Mouse (Mus musculus) liver, embryonic 13.5 days (tissue): ENCODE measurements around the gene Abcc3. TPM values are rescaled to one million over a fixed set of nuclear protein-coding genes. Genes with fewer than 3 reads are reported as not detected.
A peak's percentile ranks its signal among the peaks of the same experiment; 100 is the strongest.

ENCODE experiments used
- ATAC-seq: fragments of 200-750 bp; cut with Nextera tagmentation; 2 replicates; pipeline ENCODE4 v1.8.0; 2017; ENCODE audit warnings: low read depth, mild to moderate bottlenecking, moderate number of reproducible peaks, moderate library complexity
- DNase-seq: peaks from one replicate; pipeline ENCODE4 v3.0.0; 2022
- H3K27ac ChIP-seq: fragments of 300-500 bp; sonication (generic); 2 replicates; pipeline ENCODE4 v1.5.1; 2015; ENCODE audit warnings: moderate library complexity, mild to moderate bottlenecking, inconsistent platforms
- H3K27me3 ChIP-seq: fragments of 300-500 bp; sonication (generic); 2 replicates; pipeline ENCODE4 v1.6.1; 2015; ENCODE audit warnings: mild to moderate bottlenecking, inconsistent platforms
- H3K36me3 ChIP-seq: fragments of 300-500 bp; sonication (generic); 2 replicates; pipeline ENCODE4 v1.6.1; 2015; ENCODE audit warnings: mild to moderate bottlenecking, inconsistent platforms
- H3K4me1 ChIP-seq: fragments of 300-500 bp; sonication (generic); replicated peaks from 2 replicates; pipeline ENCODE4 v1.6.1; 2015; ENCODE audit warnings: inconsistent platforms
- H3K4me2 ChIP-seq: fragments of 300-500 bp; sonication (generic); 2 replicates; pipeline ENCODE4 v1.6.1; 2015; ENCODE audit warnings: inconsistent platforms, mild to moderate bottlenecking, moderate library complexity
- H3K4me3 ChIP-seq: fragments of 300-500 bp; sonication (generic); replicated peaks from 2 replicates; pipeline ENCODE4 v1.5.1; 2015; ENCODE audit warnings: mild to moderate bottlenecking, inconsistent platforms
- H3K9ac ChIP-seq: fragments of 300-500 bp; sonication (generic); 2 replicates; pipeline ENCODE4 v1.6.1; 2015; ENCODE audit warnings: mild to moderate bottlenecking, inconsistent platforms
- H3K9me3 ChIP-seq: fragments of 300-500 bp; sonication (generic); replicated peaks from 2 replicates; pipeline ENCODE4 v1.6.1; 2016; ENCODE audit warnings: inconsistent platforms
- WGBS: fragments of 180-500 bp; shearing (Covaris S2); methylation state at CpG from one replicate; pipeline ENCODE4 v1.1.7; 2015; ENCODE audit not compliant: insufficient replicate concordance; 5-methylcytosine and 5-hydroxymethylcytosine counted together
- polyA plus RNA-seq: library from polyadenylated mRNA; unstranded; fragments of >200 nt; fragmentation: Nextera tagmentation; extraction: Ambion mirVana; gene quantifications from 2 replicates; pipeline ENCODE4 v1.2.1, GENCODE M21; 2015

Abcc3 gene
- polyA plus RNA-seq, 1 experiment from 2014 or later, result 4.3 TPM

DNA sequence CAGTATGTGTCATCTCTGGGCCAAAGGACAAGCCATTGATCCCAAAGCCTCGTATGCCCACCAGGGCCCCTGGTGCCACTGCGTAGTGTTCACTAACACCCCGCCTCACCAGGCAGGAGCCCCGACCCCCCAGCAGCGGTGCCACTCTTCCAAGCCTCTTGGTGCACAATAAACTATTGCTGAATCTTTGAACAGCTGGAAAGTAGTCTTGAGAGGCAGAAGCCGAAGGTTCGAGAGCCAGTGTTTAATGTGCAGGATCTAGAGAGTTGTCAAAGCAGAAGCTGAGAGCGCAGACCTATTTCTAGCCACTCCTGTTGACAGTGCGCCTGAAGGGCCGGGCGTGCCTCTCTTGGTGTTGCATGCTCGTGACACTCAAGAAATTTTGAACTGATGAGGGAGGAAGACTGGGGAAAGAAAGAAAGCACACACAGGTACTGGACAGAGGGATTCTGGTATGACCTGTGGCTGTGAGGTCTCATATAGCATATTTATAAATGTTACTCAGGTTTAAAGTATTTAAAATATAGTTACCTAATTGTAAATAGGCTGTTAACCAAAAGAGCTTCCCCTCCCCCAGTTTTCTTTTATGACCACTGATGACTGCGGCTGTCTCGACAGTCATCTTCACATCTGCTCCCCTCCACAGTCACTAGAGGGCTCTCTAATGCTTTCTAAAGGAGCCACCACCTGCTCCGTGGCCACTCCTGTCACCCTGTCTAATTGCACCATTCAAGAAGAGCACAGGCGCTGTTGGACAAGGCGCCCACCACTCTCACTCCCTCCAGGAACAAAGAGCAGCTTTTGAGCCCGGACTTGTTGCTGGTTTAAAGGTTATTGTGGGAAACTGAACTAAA is 52.8 kb downstream of the Abcc3 start:
- Histone ChIP-seq H3K4me3 (no peak overlapping the region), H3K9ac (no peak overlapping the region), H3K36me3 (peaks cover 34% of the 10 kb centered on the region), H3K27ac (no peak overlapping the region), H3K9me3 (no peaks in the 10 kb centered on the region), H3K4me1 (peaks cover 48% of the 10 kb centered on the region), H3K4me2 (no peak overlapping the region), H3K27me3 (0 out of 2 replicates have a peak, but pooled peaks cover under 1% of the 10 kb centered on the region)
- WGBS, result 56% methylated on average over 18 of the region's 18 CpGs
- peak; percentile 69 for ATAC-seq
- peak; percentile 40 for DNase-seq

DNA sequence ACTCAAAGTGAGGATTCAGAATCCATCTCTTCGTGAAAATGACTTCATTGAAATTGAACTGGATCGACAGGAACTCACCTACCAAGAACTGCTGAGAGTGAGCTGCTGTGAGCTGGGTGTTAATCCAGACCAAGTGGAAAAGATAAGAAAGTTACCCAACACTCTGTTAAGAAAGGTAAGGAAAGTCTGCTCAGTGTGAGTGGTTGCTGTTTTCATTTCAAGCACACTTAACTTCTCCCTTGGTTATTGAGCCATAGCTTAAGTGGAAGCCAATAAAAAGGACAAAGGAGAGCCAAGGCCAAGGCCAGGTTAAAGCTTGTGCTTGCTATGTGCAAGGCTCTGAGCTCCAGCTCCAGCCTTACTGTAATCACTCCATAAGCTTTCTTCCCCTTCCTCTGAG is 54.5 kb downstream of the Abcc3 start:
- WGBS, result 73% methylated on average over 2 of the region's 2 CpGs
- no peak overlapping the region for H3K4me3 ChIP-seq
- H3K9me3 ChIP-seq, result no peaks in the 10 kb centered on the region
- no peak overlapping the region for H3K9ac ChIP-seq
- H3K36me3 ChIP-seq, result peaks cover 36% of the 10 kb centered on the region
- DNase-seq (no peak), ATAC-seq (no peak)
- H3K27ac ChIP-seq, result peak overlapping the region; percentile 39; the same call in 1 of the 2 replicates
- H3K4me2 ChIP-seq, result no peak overlapping the region
- H3K27me3 ChIP-seq, result no peaks in the 10 kb centered on the region
- peaks cover 53% of the 10 kb centered on the region for H3K4me1 ChIP-seq

DNA sequence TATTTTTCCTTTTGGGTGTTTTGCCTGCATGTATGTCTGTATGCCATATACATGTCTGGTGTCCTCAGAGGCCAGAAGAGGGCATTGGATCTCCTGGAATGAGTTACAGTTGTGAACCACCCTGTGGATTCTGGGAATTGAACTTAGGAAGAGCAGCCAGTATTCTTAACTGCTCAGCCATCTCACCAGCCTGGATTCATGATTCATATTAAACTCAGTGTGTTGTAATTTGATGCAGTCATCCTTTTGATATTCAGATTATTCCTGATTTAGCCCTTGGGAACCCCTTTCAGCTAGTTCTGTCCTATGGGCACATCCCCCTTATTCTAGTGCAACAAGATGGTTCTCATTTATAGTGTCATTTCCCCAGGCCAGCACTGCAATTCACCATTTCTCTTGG is 56.2 kb downstream of the Abcc3 start:
- DNase-seq (no peak), ATAC-seq (no peak)
- Histone ChIP-seq H3K9ac (no peak overlapping the region), H3K36me3 (peaks cover 36% of the 10 kb centered on the region), H3K27ac (no peak overlapping the region; the same call in 1 of the 2 replicates), H3K9me3 (no peaks in the 10 kb centered on the region), H3K4me3 (no peak overlapping the region), H3K4me2 (no peak overlapping the region), H3K27me3 (no peaks in the 10 kb centered on the region), H3K4me1 (peaks cover 54% of the 10 kb centered on the region)

DNA sequence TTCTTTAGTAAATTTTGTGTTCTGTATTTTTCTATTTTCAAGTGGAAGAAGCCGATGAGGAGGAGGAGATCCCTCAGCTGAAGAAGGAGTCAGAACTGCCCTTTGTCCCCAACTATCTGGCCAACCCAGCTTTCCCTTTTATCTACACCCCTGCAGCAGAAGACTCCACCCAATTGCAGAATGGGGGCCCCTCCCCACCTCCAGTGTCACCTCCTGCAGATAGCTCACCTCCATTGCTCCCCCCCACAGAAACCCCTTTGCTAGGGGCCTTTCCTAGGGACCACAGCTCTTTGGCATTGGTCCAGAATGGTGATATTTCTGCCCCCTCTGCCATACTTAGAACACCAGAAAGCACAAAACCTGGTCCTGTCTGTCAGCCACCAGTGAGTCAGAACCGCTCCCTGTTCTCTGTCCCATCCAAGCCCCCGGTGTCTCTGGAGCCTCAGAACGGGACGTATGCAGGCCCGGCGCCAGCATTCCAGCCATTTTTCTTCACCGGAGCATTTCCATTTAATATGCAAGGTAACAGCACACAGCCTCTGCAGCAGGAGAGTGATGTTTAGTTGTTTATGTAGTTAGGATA is 58.3 kb downstream of the Abcc3 start:
- H3K9me3 ChIP-seq, result no peaks in the 10 kb centered on the region
- peaks cover 67% of the 10 kb centered on the region for H3K4me1 ChIP-seq
- H3K4me2 ChIP-seq, result peak overlapping the region; percentile 56
- 67% methylated on average over 8 of the region's 8 CpGs for WGBS
- ATAC-seq (peak; percentile 98), DNase-seq (peak; percentile 83)
- peak overlapping the region; percentile 88 for H3K27ac ChIP-seq
- peak overlapping the region; percentile 56 for H3K9ac ChIP-seq
- no peaks in the 10 kb centered on the region for H3K27me3 ChIP-seq
- H3K36me3 ChIP-seq, result peaks cover 31% of the 10 kb centered on the region
- H3K4me3 ChIP-seq, result no peak overlapping the region; the same call in 1 of the 2 replicates

DNA sequence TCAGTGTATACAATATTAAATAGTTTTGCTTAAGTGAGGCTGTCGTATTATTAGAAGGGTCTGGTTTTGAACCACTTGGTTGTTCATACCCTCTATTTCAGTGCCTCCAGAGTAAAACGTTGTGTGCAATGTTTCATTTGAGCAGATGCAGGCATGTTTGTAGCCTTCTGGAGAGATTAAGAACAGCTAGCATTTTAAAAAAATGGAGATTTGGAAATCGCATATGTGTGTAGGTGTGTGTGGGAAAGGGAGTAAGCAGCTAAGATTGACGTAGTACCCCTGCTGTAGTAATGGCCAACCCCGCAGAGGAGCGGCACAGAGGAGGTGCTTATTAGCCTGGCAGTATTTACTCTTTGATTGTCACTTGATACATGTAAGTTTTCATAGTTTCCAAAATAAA is 60.1 kb downstream of the Abcc3 start:
- ATAC-seq (no peak), DNase-seq (no peak)
- Histone ChIP-seq H3K9me3 (no peaks in the 10 kb centered on the region), H3K4me1 (peaks cover 75% of the 10 kb centered on the region), H3K4me2 (no peak overlapping the region), H3K4me3 (no peak overlapping the region), H3K27ac (no peak overlapping the region), H3K9ac (no peak overlapping the region), H3K36me3 (peaks cover 14% of the 10 kb centered on the region), H3K27me3 (no peaks in the 10 kb centered on the region)
- WGBS, result 88% methylated on average over 6 of the region's 6 CpGs

DNA sequence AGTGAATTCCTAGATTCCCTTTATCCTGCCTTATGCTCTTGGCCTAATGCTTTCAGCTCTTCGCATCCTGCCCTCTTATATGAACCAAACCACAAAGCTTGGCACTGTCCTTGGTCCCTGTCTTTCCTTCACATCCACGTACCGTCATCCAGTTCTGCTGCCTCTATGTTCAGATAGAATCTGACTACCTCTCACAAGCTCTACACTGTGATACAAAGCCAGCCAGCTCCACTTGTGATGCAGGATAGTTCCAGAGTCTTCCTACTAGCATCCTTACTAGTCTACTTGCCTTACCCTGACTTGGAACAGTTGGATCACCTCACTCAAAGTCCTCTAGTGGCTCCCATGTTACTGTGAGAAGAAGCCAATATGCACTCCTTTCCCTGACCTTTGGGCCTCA is 62.6 kb downstream of the Abcc3 start:
- H3K27me3 ChIP-seq, result 0 out of 2 replicates have a peak, but pooled peaks cover 5% of the 10 kb centered on the region
- DNase-seq (no peak), ATAC-seq (no peak)
- peaks cover 3% of the 10 kb centered on the region; the same call in 1 of the 2 replicates for H3K36me3 ChIP-seq
- no peaks in the 10 kb centered on the region for H3K9me3 ChIP-seq
- no peak overlapping the region for H3K27ac ChIP-seq
- peaks cover 79% of the 10 kb centered on the region for H3K4me1 ChIP-seq
- no peak overlapping the region for H3K4me2 ChIP-seq
- no peak overlapping the region for H3K4me3 ChIP-seq
- 87% methylated on average over 3 of the region's 3 CpGs for WGBS
- no peak overlapping the region for H3K9ac ChIP-seq

DNA sequence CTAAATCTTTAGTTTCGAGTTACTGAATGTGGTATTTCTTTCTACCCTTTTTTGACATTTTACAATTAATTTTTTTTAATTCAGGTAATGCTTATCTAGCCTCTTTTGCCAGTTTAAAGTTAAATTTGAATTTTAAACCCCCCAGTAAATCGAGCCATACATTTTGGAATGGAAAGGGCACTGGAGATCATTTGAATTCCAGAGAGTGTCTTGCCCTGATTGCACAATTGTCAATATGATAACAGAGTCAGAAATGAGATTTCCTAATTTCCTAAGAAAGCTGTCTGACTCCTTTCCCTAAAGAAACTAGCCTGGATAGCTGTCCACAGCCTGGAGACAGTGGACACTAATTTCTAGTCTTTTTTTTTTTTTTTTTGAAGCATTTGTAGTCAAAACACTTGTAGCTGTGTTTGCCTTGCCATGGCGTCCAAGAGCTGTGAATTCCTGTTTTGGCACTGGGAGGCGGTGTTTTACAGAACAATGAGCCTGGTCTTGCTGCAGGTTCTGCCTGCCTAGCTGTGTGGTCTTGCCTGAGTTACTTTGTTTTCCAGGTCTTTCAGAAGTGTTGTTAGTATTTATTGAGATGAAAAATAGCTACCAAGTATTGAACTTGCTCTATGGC is 63.4 kb downstream of the Abcc3 start:
- H3K4me1 ChIP-seq, result peaks cover 72% of the 10 kb centered on the region
- no peaks in the 10 kb centered on the region for H3K36me3 ChIP-seq
- H3K27me3 ChIP-seq, result 0 out of 2 replicates have a peak, but pooled peaks cover 5% of the 10 kb centered on the region
- peak overlapping the region; percentile 92 for H3K4me2 ChIP-seq
- no peak overlapping the region for H3K9ac ChIP-seq
- no peak for ATAC-seq
- H3K27ac ChIP-seq, result no peak overlapping the region
- H3K4me3 ChIP-seq, result no peak overlapping the region
- no peak for DNase-seq
- no peaks in the 10 kb centered on the region for H3K9me3 ChIP-seq
- WGBS, result 58% methylated on average over 4 of the region's 4 CpGs

DNA sequence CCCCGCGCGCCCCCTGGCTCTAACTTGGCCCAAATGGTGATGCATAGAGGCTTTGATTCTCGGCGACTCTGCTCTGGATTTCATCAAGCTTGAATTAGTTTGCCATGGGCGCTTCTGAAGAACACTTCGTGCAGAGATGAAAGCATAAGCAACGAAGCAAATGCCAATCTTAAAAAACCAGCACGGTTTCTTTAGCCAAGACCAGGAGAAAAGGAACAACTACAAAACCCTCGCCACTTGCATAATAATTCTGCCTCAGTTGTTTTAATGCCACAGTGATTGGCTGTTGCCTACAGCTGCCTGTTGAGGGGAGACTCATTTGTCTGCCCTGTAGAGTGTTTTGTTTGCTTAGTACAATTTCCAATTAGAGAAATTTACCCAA is 64.2 kb downstream of the Abcc3 start:
- WGBS, result 7% methylated on average over 10 of the region's 10 CpGs
- Histone ChIP-seq H3K4me2 (peak overlapping the region; percentile 92), H3K27me3 (0 out of 2 replicates have a peak, but pooled peaks cover 5% of the 10 kb centered on the region), H3K9me3 (no peaks in the 10 kb centered on the region), H3K4me1 (peaks cover 66% of the 10 kb centered on the region), H3K36me3 (no peaks in the 10 kb centered on the region), H3K4me3 (peak overlapping the region; percentile 80), H3K9ac (peak overlapping the region; percentile 88), H3K27ac (peak overlapping the region; percentile 87)
- DNase-seq, result no peak
- no peak for ATAC-seq

DNA sequence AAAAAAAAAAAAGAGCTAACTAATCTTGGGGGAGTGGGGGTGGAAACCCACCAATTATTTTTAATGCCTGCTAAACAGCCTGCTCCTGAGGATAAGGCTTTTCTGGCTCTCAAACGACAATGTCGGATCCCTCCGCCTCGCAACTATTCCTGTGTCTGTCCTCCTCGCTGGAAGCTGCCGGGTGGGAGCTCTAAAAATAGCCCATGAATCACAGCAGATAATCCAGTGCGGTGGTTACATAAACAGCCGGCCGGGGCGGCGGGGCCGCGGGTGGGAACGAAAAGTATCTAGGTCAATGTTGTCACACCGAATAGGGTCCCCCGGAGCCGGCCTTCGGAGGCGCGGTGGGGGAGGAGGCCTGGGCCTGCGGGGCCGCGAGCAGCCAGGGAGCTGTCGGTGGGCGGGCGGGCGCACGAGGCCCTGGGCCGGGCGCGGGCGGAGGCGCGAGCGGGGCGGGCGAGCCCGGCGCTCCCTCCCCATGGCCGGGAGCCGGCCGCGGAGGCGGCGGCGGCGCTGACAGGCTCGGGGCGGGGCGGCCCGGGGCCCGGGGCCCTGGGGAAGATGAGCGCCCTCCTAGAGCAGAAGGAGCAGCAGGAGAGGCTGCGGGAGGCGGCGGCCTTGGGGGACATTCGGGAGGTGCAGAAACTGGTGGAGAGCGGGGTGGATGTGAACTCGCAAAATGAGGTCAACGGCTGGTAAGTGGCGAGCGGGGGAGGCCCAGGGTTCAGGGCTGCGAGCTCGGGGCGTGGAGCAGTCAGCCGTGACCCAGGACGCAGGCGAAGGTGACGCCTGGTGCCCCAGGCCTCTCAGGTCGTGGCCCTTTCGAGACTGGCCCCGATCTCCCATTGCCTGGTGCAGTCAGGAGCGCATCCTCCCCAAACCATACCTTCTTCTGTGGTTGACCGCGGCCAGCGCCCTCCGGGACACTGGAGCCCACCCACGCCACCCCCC is 64.8 kb downstream of the Abcc3 start, which contains the start of gene Ankrd40:
Gene Ankrd40, plus strand, starts transcription at position 309 of the 951 bp plus-strand sequence.
- Histone ChIP-seq H3K9me3 (no peaks in the 10 kb centered on the region), H3K4me2 (peak within 1 kb of the TSS; percentile 92), H3K27me3 (0 out of 2 replicates have a peak, but pooled peaks cover 5% of the 10 kb centered on the region), H3K27ac (peak within 1 kb of the TSS; percentile 87), H3K9ac (peak within 1 kb of the TSS; percentile 88), H3K4me3 (peak within 1 kb of the TSS; percentile 80), H3K36me3 (no peaks in the 10 kb centered on the region), H3K4me1 (peaks cover 62% of the 10 kb centered on the region)
- DNase-seq (peak; percentile 75), ATAC-seq (peak; percentile 90)
- WGBS, result under 1% methylated on average over 74 of the region's 78 CpGs

- no peak for ATAC-seq
- Histone ChIP-seq H3K9ac (no peak overlapping the region), H3K4me2 (peak overlapping the region; percentile 92), H3K27ac (no peak overlapping the region), H3K27me3 (0 out of 2 replicates have a peak, but pooled peaks cover 5% of the 10 kb centered on the region), H3K9me3 (no peaks in the 10 kb centered on the region), H3K4me1 (peaks cover 60% of the 10 kb centered on the region), H3K4me3 (0 out of 2 replicates have a peak overlapping the region, but pooled peaks have one; percentile 2), H3K36me3 (no peaks in the 10 kb centered on the region)
- DNase-seq, result no peak
- WGBS, result 22% methylated on average over 10 of the region's 10 CpGs
Observed at GRCm38 (mm10) chr11:94326961-94327411, 65.8 kb downstream of the Abcc3 start.
